Mouse (Mus musculus) left cerebral cortex, adult 2 months (tissue): ENCODE results near the gene Mgat5. TPM values are rescaled to one million over a fixed set of nuclear protein-coding genes. Genes with fewer than 3 reads are reported as not detected.

Experiments used
- DNase-seq, 2 experiments: peaks; one replicate each; pipeline ENCODE4 v3.0.0; 2021 to 2022; ENCODE audit warnings: low spot score in 2 of 2, mixed read lengths in 1 of 2; ENCODE audit errors: extremely low spot score in 1 of 2
- H3K27ac ChIP-seq: fragments of 200-600 bp; 2 replicates; pipeline ENCODE4 v1.8.1; 2022
- H3K4me3 ChIP-seq: fragments of 200-600 bp; 2 replicates; pipeline ENCODE4 v1.8.1; 2022
- CTCF ChIP-seq: fragments of 200-600 bp; IDR thresholded peaks from 2 replicates; pipeline ENCODE4 v1.8.1; 2022; ENCODE audit warnings: antibody characterized with exemption, mild to moderate bottlenecking, moderate library complexity
- intact Hi-C: fragments of 180-260 bp; cut with DNase I; formaldehyde crosslinking; loops from one replicate; pipeline ENCODE4 v1.15.1; 2025
- total RNA-seq, 2 experiments: library from RNA; stranded (reverse); gene quantifications; 2 replicates each; pipeline ENCODE4 v1.2.3; 2021

The Mgat5 gene
- total RNA-seq, 2 experiments from 2014 or later = 78.7 to 79.6 TPM

- no peak overlapping the region for H3K4me3 ChIP-seq
- TF ChIP-seq CTCF = no peak
- DNase-seq = no peak
- intact Hi-C loops = loop anchor here (5.0 kb wide), 1 partner anchor 37 kb away; the partner anchor contains the start of gene Mgat5
- no peak overlapping the region for H3K27ac ChIP-seq
These were observed 39.4 kb downstream of the Mgat5 start for GRCm38 (mm10) chr1:127244054-127244770.

GRCm38 (mm10) chr1:127246158-127246557, 41.3 kb downstream of the Mgat5 start:
- TF ChIP-seq CTCF = no peak
- peak in 1 of 2 experiments; percentile 20 for DNase-seq
- intact Hi-C loops = no loop called here
- Histone ChIP-seq H3K27ac (peak overlapping the region; percentile 60), H3K4me3 (no peak overlapping the region)

- no peak overlapping the region for H3K27ac ChIP-seq
- H3K4me3 ChIP-seq = no peak overlapping the region
- intact Hi-C loops = no loop called here
- DNase-seq = no peak
- TF ChIP-seq CTCF = no peak
These were observed 43.6 kb downstream of the Mgat5 start for GRCm38 (mm10) chr1:127248433-127248832.

GRCm38 (mm10) chr1:127249621-127250020, 44.8 kb downstream of the Mgat5 start:
- DNase-seq = no peak
- TF ChIP-seq CTCF = no peak
- intact Hi-C loops = no loop called here
- Histone ChIP-seq H3K27ac (no peak overlapping the region), H3K4me3 (no peak overlapping the region)

- H3K4me3 ChIP-seq = no peak overlapping the region
- no peak overlapping the region for H3K27ac ChIP-seq
- intact Hi-C loops = no loop called here
- no peak for TF ChIP-seq CTCF
- no peak for DNase-seq
These were observed 45.5 kb downstream of the Mgat5 start for GRCm38 (mm10) chr1:127250313-127250712.

- DNase-seq = no peak
- no peak for TF ChIP-seq CTCF
- intact Hi-C loops = no loop called here
These were observed 46.9 kb downstream of the Mgat5 start for GRCm38 (mm10) chr1:127251751-127252150.

GRCm38 (mm10) chr1:127257005-127257404, 52.2 kb downstream of the Mgat5 start:
- Histone ChIP-seq H3K27ac (no peak overlapping the region), H3K4me3 (no peak overlapping the region)
- TF ChIP-seq CTCF = no peak
- intact Hi-C loops = no loop called here
- no peak for DNase-seq

More at GRCm38 (mm10) chr1:127251751-127252150, 46.9 kb downstream of the Mgat5 start:
- H3K4me3 ChIP-seq = no peak overlapping the region
- H3K27ac ChIP-seq = no peak overlapping the region

- intact Hi-C loops = no loop called here
- Histone ChIP-seq H3K4me3 (no peak overlapping the region), H3K27ac (no peak overlapping the region)
- no peak for DNase-seq
- TF ChIP-seq CTCF = no peak
These were observed 54.9 kb downstream of the Mgat5 start for GRCm38 (mm10) chr1:127259669-127260068.

GRCm38 (mm10) chr1:127260969-127261368, 56.2 kb downstream of the Mgat5 start:
- intact Hi-C loops = no loop called here
- Histone ChIP-seq H3K4me3 (no peak overlapping the region), H3K27ac (no peak overlapping the region)
- no peak for DNase-seq
- no peak for TF ChIP-seq CTCF

- Histone ChIP-seq H3K4me3 (no peak overlapping the region), H3K27ac (no peak overlapping the region)
- TF ChIP-seq CTCF = no peak
- DNase-seq = no peak
- intact Hi-C loops = no loop called here
These were observed 57.5 kb downstream of the Mgat5 start for GRCm38 (mm10) chr1:127262170-127262837.

GRCm38 (mm10) chr1:127267985-127268384, 63.2 kb downstream of the Mgat5 start:
- no peak for TF ChIP-seq CTCF
- intact Hi-C loops = no loop called here
- Histone ChIP-seq H3K4me3 (no peak overlapping the region), H3K27ac (no peak overlapping the region)
- DNase-seq = no peak

GRCm38 (mm10) chr1:127269343-127269742, 64.5 kb downstream of the Mgat5 start:
- intact Hi-C loops = no loop called here
- H3K4me3 ChIP-seq = no peak overlapping the region
- DNase-seq = no peak
- TF ChIP-seq CTCF = no peak
- H3K27ac ChIP-seq = no peak overlapping the region
